Mouse (Mus musculus) urinary bladder, postnatal 25 days (tissue): ENCODE data around the gene Hnrnph1.

Experiments used
- DNase-seq: peaks from one replicate; pipeline ENCODE4 v3.0.0; 2022; ENCODE audit warnings: low spot score

Gene Hnrnph1

DNA sequence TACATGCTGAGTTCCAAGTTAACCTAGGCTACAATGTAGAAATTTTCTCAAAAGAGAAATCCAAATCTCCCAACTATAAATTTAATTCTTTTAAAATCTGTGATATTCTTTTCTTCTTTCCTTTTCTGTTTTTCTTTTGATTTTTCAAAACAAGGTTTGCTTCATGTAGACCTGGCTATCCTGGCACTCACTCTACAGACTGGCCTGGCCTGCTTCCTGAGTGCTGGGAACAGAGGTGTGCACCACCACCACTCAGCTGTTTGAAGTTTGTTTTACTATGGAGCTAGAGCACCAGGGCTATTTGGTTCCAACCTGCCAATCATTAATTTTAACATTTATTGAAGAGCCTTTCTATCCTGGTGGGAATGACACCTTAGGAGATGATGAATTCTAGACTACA is 3.7 kb upstream of the Hnrnph1 start:
- no peak for DNase-seq

DNA sequence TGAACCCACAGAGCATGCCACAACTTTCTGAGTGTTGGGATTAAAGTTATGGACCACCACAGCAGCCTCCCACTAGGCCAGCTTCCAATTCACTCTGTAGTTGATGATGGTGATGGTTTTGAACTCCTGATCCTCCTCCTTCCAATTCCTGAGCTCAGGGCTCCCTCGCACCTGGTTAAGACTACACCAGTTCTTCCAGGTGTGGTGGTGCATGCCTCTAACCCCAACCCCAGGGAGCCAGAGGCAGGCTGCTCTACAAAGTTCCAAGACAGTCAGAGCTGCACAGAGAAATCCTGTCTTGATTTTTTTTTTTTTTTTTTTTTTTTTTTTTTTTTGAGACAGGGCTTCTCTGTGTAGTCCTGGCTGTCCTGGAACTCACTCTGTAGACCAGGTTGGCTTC is 3.2 kb upstream of the Hnrnph1 start:
- DNase-seq, result no peak

DNA sequence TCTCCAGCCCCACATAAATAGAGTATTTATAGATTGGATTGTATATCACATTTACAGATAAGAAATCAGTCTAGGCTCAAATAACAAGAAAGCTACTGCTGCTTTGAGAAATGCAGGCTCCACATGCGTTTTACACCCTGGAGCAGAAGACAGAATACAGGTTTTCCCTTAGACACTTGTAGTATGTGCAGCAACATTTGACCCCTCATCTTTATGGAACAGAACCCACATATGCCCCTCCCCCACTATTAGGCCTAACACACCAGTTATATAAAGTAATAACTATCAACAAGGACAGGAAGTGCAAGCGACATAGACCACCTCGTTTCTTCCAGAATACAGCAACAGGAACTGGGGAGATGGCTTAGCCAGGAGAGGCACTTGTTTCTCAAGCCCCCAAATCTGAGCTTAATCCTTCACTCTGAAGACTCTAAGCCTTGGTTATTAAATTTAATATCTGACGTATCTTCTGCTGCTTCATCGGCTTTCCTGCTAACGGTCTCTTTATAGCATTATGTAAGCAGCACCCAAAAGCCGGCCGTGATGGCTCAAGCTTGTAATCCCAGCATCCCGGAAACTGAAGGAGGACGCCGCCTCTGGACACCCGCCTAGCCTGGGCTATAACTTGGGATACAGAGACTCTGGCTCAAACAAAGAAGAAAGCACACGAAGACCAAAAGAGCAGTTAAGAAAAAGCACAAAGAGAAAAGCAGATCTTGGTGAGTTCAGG is 2.3 kb upstream of the Hnrnph1 start:
- no peak for DNase-seq

DNA sequence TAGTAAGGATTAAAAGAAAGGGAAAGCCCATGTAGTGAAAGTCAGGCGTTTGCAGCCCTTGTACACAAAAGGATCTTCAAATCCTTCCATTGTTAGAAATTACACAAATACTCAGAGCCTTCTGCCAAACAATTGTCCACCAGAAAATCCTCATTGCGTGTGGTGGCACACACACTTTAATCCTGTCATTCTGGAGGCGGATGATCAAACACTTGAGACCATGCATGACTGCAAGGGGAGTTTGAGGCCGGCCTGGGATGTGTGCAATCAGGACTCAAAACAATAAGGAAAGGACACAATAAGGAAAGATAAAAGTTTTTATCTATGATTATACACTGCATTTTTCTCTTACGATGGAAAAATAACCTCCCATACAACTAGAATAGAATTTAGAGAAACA is 1.4 kb upstream of the Hnrnph1 start:
- no peak for DNase-seq

DNA sequence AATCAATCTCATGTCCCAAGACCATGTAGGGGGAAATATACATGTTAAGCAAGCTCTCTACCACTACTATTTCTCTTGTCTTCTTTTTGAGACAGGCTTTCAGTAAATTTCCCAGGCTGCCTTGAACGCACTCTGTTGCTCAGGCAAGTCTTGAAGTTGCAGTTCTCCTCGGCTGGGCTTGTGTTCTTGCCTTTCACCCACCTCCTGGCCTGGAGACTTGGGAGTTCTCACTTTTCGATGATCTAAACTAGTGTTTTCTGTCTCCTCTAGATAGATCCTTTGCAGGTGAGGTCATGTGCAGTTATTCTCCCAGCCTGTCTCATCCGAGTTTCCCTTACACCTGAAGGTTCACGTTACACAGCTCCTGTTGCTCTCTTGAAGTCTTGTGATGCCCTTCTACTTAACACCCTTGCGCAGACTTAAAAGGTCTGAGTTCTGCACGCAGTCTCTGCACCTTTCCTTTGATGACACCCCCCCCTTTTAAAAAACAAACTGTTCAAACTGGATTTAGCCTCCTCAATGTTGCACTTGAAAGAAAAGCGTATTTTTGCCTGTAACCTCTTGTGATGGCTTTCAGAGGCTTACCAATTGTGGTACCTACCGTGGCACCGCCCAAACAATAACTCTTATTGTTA is 517 bp upstream of the Hnrnph1 start:
- DNase-seq, result no peak

DNA sequence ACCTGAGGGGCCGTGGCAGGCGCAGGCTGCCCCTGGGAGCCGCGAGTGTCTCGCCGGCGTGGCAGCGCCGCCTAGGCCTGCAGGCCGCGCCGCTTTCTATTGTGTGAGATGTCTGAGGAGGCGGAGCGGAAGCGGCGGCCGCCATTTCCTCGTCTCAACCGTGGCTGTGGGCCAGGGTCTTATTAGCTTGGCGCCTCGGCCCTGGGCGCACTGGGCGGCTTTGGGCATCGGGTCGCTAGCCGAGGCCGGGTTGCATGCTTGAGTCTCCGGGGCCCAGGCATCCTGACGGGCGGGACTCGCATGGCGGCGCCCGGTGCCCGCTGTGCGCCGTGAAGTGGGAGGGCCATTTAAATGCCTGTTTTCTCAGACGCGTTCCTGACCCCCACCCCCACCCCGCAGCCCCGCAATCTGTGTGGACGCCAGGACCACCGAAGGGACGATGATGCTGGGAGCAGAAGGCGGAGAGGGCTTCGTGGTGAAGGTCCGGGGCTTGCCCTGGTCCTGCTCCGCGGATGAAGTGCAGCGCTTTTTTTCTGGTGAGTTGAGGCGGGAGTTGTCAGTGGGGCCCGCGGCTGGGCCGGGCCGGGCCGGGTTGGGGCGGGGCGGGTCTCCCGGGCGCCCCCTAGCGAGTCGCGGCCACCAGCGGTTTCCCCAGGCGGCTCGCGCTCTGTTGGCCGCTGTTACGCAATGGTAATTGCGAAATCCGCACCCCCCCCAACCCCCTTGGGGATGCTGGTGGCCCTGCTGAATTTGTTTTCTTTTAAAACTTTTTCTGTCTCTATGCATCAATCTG is 1.3 kb downstream of the Hnrnph1 start:
- peak; percentile 89 for DNase-seq

DNA sequence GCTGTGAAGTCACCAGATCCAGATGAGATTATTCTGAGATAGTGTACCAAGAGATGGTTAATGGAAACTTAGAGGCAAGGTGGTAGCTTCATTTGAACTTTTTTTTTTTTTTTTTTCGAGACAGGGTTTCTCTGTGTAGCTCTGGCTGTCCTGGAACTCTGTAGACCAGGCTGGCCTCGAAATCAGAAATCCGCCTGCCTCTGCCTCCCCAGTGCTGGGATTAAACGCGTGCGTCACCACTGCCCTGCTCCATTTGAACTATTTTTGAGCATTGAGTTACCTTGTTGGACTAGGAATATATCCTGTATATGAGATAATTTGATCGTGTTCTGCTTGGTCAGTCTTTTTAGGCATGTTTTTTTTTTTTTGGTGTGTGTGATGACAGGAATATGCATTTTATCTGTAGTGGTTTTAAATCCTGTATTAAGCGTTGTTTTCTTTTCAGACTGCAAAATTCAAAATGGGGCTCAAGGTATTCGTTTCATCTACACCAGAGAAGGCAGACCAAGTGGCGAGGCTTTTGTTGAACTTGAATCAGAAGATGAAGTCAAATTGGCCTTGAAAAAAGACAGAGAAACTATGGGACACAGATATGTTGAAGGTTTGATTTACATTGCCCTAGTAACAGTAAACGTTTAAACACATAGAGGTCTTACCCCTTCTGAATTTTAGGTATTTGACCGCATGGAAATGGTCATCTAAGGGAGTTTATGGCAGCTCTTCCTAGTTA is 2.4 kb downstream of the Hnrnph1 start:
- DNase-seq, result no peak

DNA sequence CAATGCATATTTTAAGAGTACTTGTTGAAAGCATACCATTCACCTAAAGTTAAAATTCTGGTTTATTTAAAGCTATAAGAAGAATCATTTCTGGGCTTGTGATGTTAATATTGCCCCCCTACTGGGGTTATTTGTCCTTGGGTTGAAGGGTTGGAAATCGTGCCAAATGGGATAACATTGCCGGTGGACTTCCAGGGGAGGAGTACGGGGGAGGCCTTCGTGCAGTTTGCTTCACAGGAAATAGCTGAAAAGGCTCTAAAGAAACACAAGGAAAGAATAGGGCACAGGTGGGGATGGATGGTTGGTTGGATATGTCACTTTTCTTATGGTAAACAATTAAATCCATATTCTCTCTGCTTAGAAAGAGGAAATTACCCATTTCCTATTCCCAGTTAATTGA is 4.5 kb downstream of the Hnrnph1 start:
- DNase-seq, result no peak

DNA sequence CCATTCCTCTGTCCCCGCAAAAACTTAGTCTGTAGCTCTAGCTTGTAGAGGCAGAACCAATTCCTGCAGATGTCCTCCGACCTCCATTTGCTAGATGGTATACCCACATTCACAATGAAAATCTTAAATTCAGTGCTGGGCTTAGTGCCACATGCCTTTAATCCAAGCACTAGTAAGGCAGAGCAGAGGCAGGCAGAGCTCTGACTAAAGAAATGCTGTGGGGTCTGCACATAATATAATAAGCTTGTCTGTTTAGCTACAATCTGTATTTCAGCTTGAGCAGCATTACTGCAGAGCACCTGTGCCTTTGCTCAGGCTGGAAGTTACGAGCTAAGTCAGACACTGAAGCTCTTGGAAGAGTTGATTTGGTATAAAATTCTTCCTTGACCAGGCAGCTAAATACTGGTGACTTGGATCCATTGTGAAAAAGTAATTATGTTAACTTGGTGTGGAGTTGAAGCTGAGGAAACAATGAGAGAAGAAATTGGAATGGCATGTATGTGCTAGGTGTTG is 10.4 kb downstream of the Hnrnph1 start:
- DNase-seq, result no peak

DNA sequence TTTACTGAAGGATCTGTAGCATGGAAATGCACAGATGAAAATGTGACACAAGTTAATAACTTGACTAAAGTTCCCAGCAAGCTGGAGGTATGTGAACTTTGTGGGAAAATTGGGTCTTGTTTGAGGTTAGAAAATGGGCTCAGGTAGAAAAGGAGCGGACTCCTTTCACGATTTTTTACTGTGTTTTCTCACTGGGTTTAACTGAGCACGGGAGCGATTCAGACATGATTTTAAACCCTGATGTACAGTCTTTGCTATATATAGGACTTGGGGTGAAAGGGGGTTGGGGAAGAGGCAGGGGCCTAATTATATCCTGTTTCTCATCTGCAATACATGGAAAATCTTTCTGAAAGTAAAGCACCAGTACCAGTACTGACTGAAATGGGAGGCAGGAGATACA is 10.9 kb downstream of the Hnrnph1 start:
- no peak for DNase-seq

DNA sequence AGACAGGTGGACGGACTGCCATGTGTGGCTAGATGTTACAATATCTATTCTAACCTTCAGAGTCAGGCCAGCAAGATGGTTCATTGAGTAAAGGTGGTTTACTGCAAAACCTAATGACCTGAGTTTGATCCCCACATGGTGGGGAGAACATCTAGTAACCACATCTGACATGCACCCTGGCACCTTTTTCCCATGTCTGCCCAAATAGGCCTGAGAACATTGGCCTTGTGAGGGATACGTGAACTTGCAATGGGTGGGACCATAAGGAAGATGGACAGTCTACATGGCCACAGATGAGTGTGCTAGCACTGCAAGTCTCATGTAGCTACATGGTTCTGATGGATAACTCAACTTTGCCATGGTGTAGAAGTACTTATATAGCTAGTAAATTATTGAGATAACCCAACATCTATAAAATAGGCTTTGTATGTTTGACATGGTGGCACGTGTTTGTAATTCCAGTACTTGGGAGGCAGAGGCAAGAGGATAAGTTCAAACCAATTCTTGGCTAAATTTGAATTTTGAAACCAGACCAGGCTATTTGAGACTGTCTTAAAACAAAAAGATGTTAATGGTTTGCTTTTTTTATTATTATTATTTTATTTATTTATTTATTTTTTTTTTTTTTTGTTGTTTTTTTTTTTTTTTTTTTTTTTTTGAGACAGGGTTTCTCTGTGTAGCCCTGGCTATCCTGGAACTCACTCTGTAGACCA is 11.6 kb downstream of the Hnrnph1 start:
- no peak for DNase-seq

DNA sequence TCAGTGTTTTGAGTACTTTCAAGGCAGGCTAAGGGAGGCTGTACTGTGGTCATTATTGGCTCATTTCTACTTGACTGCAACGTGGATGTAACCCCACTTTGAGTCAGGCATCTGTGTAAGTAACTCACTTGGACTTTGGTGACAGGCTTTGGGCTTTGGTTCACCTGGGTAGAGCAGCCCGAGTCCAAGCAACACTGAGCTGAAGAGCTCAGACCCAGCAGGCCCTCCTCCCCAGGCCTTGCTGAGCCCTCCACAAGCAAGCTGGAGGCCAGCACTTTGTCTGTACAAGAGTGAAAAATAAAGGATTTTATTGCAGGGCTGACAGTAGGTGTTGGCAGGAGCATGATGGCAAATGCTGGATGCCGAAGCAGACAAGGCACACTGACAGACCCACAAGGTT is 12.2 kb downstream of the Hnrnph1 start:
- no peak for DNase-seq

DNA sequence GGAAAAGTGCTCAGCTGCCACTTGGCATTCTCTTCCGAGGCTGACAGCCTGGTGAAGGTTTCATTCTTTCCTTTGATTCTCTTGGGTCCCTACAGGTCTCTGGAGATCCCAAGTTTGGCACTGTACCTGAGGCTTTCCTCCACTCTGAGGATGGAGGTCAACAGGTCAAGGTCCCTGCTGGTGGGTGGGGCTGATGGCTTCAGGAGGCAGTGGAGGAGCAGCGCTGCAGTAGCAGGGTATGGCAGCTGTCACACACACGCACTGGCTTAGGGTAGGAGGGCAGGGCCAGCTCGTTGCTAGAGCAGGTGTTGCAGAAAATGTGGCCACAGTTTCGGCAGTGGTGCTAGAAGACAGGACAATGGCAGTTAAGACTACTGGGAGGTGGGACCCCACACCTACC is 12.8 kb downstream of the Hnrnph1 start:
- DNase-seq, result no peak

DNA sequence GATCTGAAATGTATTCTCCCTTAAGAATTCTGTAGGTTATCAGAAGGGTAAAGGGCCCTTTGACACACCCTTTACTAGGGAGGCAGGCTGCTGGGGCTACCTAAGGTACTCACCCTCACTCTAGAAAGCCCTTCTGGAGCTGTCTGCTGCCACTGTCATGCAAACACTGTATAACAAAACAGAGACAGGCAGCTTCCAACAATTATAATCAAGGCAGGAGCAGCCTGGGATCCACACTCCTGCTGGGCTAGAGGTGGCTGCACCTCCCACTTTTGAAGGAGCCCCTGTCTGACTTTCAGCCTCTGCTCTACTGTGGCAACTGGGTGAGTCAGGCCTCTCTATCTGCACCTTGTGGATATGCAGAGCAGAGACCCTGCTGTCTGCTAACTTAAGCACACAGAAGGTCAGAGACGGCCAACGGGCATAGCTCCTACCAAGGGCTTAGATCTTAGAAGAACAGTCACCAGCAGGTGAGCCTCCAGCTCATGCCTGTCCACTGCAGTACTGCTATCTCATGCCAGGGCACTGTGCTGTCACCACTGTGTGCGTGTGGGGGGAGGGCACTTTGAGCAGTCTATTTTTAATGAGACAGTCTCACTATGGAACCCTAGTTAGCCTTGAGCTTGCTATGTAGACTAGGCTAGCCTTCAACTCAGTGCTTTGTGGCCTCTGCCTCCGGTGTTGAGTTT is 14.6 kb downstream of the Hnrnph1 start:
- DNase-seq, result no peak

DNA sequence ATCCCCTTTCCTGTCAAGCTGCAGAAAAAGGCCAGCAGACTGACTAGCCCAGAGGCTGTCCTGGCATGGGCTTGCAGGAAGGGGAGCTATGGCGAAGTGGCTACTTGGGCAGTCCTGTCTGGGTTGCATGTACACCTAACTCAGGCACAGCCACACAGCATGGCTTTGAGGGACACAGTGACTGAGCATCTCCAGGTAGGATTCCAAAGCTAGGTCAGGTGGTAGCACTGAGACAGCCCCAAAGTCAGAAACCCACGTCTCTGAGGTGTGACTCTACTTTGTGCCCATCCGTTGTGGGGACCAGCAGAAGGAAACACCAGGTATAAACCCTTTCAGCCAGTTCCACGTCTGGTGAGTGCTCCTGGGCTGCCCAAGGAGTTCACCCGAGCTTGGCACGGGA is 16.5 kb downstream of the Hnrnph1 start:
- DNase-seq, result no peak

DNA sequence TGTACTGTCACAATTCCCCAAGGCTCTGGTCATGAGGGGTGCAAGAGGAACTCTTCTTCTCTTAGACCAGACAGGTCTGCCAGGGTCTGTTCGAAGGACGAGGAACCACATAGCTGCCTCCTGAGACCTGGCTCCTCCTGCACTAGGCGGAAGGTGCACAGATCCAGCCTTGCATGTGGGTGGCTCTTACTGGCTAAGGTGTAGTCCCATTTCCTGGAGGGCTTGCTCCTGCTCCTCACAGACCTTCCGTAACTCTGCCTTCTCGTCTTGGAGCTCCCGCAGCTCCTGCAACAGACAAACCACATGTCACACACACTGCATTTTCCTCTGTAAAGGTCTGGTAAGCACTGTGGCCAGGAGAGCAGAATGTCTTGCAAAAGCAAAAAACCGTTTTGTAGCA is 17.9 kb downstream of the Hnrnph1 start:
- no peak for DNase-seq

DNA sequence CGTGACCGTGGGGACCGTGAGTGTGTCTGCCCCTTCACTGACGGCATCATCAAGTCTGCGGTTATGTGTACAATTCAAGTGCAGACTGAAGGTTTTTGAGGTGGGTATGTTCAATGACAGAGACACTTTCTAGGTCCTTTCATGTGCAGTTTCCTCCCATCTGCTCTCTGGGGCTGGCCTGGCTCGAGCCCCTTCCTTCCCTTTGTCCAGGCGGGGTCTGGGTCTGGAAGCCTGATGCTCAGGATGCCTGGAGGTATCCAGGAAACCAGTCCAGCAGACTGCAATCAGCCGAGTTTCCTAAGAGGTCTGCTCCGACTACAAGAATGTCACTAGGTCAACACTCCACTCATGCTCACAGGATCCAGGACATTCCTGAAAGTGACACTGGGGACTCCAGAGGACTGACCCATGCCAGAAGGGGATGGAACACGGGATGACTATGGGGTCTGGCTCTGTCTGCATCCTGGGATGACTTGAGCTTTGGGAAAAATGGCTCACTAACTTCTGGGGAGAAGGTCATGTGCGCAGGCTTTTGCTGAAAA is 20.0 kb downstream of the Hnrnph1 start:
- no peak for DNase-seq

DNA sequence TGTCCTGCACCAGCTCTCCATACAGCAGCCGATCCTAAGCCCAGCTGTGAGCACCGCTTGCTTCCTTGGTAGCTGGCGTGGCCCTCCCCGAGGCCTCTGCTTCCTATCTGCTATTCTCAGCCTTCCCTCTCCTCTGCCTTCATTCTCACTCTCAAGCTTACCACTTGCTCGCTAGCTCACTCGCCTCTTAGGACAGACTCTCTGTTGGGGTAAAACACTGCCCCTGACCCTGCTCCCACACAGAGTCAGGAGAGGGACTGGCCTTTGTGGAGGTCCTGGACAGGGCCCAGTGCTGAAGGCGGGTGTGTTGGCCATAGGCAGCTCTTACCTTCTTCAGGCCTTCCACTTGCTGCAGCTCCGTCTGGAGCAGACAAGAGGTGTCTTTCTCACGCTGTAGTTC is 20.5 kb downstream of the Hnrnph1 start:
- DNase-seq, result no peak

DNA sequence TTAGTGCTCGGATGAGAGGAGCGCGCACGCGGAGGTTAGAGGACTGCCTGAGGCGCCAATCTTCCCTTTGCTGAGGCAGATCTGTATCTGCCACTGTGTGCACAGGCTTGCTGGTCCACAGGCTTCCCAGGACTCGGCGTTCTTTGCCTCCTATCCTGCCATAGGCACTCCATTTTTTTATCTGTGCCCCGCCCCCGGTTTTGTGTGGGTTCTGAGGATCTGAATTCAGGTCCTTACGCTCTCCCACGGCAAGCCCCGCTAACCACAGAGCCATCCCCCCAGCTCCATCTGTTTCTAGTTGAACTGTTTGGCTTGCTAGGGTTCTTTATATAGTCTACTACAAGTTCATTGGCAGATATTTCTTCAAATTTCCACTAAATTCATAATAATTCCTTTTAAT is 22.0 kb downstream of the Hnrnph1 start:
- DNase-seq, result no peak

DNA sequence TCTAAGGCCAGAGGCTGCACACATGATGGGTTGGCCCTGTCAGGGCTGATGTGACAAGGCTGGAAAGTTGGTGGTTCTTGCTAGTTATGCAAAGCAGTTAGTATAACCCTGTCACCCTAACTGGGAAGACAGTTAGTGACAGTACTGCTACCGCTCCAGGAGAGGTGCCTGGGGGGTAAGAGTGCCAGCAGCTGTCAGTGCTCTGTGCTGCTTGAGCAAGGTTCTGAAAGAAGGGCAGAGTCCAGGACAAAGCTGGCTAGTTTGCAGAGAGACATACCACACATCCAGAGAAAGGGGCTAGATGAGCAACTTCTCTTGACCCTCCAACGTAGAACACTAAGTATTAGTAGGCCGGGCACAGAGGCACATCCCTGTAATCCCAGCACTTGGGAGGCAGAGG is 25.7 kb downstream of the Hnrnph1 start:
- no peak for DNase-seq
